Mouse (Mus musculus) CD4-positive helper T cell, adult 2 months (primary cell): Measurements from ENCODE around the gene Spata21.

ENCODE experiments used
- DNase-seq: peaks from one replicate; pipeline ENCODE4 v3.0.0-alpha.2; 2012; ENCODE audit warnings: low read depth, missing footprints, low spot score

The Spata21 gene

DNA sequence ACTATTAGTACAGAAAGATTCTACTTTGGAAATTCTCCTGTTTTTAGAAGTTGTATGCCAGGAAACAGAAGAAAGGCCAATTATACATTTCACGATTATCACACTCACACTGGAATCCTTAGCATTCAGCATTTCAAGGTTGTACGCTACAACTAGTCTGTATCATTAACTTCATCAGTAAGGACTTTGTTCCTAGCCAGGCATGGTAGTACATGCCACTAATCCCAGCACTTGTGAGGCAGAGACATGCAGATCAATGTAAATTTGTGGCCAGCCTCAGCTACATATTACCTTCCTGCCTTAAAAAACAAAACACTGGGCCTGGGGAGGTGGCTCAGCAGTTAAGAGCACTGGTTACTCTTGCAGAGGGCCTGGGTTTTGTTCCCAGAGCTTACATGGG lies 70.5 kb downstream of the Spata21 start:
- DNase-seq = no peak

DNA sequence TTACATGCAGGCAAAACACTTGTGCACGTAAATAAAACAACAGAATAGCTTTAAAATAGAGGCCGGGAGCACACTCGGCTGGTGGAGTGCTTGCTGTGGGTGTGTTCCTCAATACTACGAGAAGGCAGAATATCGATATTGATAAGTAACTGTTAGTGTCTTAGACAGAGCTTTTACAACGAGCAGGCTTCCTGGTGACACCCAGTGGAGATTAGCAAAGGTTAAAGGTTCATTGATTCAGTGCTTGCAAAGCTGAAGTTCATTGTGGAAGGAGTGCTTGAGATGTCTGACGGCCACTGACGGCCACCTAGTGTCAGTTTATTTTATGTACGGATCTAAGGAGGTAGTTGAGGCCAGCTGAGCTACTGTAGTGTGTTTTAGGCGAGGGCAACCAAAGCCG lies 71.0 kb downstream of the Spata21 start:
- DNase-seq = no peak

DNA sequence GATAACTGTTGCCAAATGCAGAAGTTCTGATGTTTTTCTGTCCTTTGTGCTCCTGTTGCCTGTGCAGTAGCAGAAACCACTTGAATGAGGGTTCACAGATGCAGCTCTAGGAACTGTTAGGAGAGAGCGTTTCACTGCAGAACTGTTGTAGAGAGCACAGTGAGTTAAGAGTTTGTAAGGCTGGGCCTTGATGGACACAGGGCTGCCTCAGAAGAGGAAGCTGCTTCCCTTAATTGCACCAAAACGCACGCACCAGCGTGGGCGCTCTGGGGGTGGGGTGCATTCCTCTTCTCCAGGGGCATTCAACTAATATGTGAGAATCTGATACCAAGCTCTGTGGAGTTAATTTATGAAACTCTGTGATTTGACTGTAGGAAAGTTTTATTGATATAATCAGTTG lies 71.5 kb downstream of the Spata21 start:
- DNase-seq = no peak

DNA sequence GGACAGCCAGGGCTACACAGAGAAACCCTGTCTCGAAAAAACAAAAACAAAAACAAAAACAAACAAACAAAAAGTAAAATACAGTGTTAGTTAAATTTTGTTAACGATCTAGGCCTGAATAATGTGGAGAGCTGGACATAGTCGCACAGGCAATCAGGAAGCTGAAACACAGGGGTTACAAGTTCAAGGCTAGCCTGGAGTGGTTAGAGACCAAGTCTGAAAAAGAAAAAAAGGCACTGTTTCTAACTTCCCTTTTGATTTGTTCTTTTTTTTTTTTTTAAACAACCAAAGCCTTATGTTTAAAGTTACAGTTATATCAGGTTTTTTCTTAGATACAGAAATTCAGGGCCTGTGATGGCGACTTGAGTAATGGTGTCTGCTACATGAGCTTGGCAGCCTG lies 72.1 kb downstream of the Spata21 start:
- no peak for DNase-seq

DNA sequence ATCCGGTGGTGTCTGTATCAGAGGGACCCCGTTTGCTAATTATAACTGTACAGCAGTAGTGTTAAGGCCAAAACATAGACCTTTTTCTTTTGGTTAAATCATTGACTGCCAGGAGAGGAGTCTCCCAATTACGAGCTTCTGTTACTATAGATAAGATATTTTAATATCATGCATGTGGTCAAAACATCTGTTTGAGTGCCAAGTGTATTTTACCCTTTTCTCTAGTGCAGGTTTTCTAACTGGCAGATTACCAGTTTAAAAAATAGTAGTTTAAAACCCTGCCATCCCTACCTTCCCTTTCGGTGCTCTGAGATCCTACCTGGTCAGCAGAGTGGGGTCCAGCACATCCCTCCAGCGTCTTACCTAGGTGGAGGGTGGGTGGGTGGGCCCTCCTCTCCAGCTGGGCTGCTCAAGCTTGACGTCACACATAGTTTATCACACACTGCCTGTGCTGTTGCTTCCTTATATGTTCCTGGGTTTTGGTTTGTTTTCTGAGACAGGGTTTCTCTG lies 73.6 kb downstream of the Spata21 start:
- no peak for DNase-seq
